21 mouse cellular contexts compared by ENCODE assay signal in the genomic region with DNA sequence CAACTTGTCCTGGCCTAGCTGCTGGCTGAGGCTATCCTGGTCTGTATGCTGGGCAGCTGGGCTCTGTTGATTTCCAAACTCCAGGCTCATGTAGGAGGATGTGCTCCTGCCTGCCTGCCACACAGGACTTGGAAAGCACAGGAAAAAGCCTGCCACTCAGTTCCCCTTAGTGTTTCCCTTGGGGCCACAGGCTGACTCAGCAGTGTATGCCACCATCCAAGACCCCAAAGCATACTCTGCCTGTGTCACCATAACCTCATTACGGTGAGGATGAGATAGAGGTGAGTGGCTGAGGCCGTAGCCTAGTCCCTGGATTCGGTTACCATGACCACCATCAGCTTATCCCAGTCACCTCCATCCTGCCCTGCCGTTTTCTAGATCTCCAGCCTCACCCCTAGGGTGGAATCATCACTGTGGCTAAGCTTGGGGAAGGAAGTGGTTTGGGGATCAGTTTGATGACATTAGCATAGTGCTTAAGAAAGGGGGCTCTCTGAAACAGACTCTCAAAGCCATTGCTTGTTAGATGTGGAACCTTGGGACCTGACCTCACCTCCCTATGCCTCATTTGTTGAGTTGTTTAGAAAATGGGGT. TPM values are rescaled to one million over a fixed set of nuclear protein-coding genes. Genes with fewer than 3 reads are reported as not detected.
DNase-seq lines count a peak whose midpoint lies in the region; ATAC-seq and TF ChIP-seq lines count a peak whose summit lies in the region.
"Had no signal": no experiment of that assay in that cellular context is flagged by ENCODE, and none has a peak within 500 bp of the region (broad histone marks: within the 10 kb centered on the region; RNA-seq: fewer than 3 reads in every experiment).

No protein-coding gene starts in this region.

- H3K4me3 ChIP-seq in liver, embryonic 12.5 days, result no peak overlapping the region
- H3K4me3 ChIP-seq in liver, embryonic 11.5 days (ENCODE audit: low read depth, low read length), result no peak overlapping the region
- H3K4me3 ChIP-seq in bone marrow macrophage, adult 2 months (ENCODE audit: insufficient read depth, low read length), result no peak overlapping the region
- H3K4me3 ChIP-seq: embryonic facial prominence, embryonic 12.5 days; hindbrain, embryonic 10.5 days; liver, embryonic 15.5 days had no signal

- no peak for TF ChIP-seq CTCF in bone marrow macrophage, adult 2 months (IDR thresholded peaks at IDR 0.05; ENCODE audit: low read depth, low read length)

- no peaks in the 10 kb centered on the region for H3K9me3 ChIP-seq in liver, embryonic 12.5 days (replicated peaks)
- H3K9me3 ChIP-seq in liver, embryonic 11.5 days (ENCODE audit: control insufficient read depth, low read length), result no peaks in the 10 kb centered on the region
- H3K9me3 ChIP-seq: embryonic facial prominence, embryonic 12.5 days; G1E; hindbrain, embryonic 10.5 days; liver, embryonic 15.5 days had no signal

- 33% methylated on average over 4 of the region's 4 CpGs for WGBS in liver, embryonic 12.5 days (ENCODE audit: insufficient replicate concordance)
- WGBS in liver, embryonic 11.5 days, result 47% methylated on average over 4 of the region's 4 CpGs

- TF ChIP-seq POLR2A in bone marrow macrophage, adult 2 months (IDR thresholded peaks at IDR 0.05; ENCODE audit: borderline replicate concordance, low read depth, low read length), result no peak

- no peak overlapping the region for H3K27ac ChIP-seq in liver, embryonic 12.5 days
- no peak overlapping the region for H3K27ac ChIP-seq in liver, embryonic 11.5 days (ENCODE audit: low read depth, low read length)
- H3K27ac ChIP-seq in bone marrow macrophage, adult 2 months (ENCODE audit: insufficient read depth, low read depth, low read length), result peak overlapping the region; percentile 23
- H3K27ac ChIP-seq: hindbrain, postnatal 0 days; liver, embryonic 15.5 days had no signal

- no peaks in the 10 kb centered on the region for H3K27me3 ChIP-seq in liver, embryonic 12.5 days (replicated peaks)
- no peaks in the 10 kb centered on the region for H3K27me3 ChIP-seq in liver, embryonic 11.5 days (replicated peaks; ENCODE audit: control insufficient read depth, insufficient read depth, low read length)
- H3K27me3 ChIP-seq: embryonic facial prominence, embryonic 12.5 days; liver, embryonic 15.5 days had no signal

- no peaks in the 10 kb centered on the region for H3K36me3 ChIP-seq in liver, embryonic 12.5 days
- H3K36me3 ChIP-seq in liver, embryonic 11.5 days (ENCODE audit: control insufficient read depth, insufficient read depth, low read length), result no peaks in the 10 kb centered on the region
- H3K36me3 ChIP-seq: G1E; liver, embryonic 15.5 days had no signal

- DNase-seq in liver, embryonic 11.5 days (ENCODE audit: low spot score), result no peak
- no peak for DNase-seq in spleen, adult 12 weeks (ENCODE audit: low spot score)
- DNase-seq in left cerebral cortex, adult 9 months (ENCODE audit: low spot score in 2 of 2), result no peak
- no peak for DNase-seq in urinary bladder, postnatal 25 days (ENCODE audit: low spot score)
- DNase-seq: adrenal gland, postnatal 25 days; kidney, adult 11 months; left cerebral cortex, postnatal 4 days; retina, postnatal 1 day; thymus, adult 2 months had no signal

- peak; percentile 13; the same call in 1 of the 2 replicates for ATAC-seq in liver, embryonic 12.5 days
- ATAC-seq in liver, embryonic 11.5 days (replicated peaks; ENCODE audit: low FRiP score), result no peak
- peak; percentile 78 to 81 for ATAC-seq in hematopoietic stem cell, adult 5-6 weeks (replicated peaks in 1 of 2; ENCODE audit: insufficient read depth in 1 of 2, low FRiP score in 2 of 2, low TSS enrichment in 1 of 2, low read depth in 1 of 2, poor library complexity in 2 of 2, severe bottlenecking in 2 of 2)
- ATAC-seq: activated CD4-positive, CD25-positive, alpha-beta regulatory T cell, adult 4 months; CD4-positive, CD25-positive, alpha-beta regulatory T cell, adult 4 months; forebrain, embryonic 16.5 days; hindbrain, postnatal 0 days; midbrain, embryonic 16.5 days had no signal

- H3K9ac ChIP-seq in liver, embryonic 12.5 days, result no peak overlapping the region
- H3K9ac ChIP-seq in liver, embryonic 11.5 days (ENCODE audit: low read depth, low read length), result no peak overlapping the region
- H3K9ac ChIP-seq: embryonic facial prominence, embryonic 12.5 days; liver, embryonic 15.5 days had no signal

- no peak overlapping the region for H3K4me2 ChIP-seq in liver, embryonic 12.5 days
- H3K4me2 ChIP-seq in liver, embryonic 11.5 days, result no peak overlapping the region
- H3K4me2 ChIP-seq: embryonic facial prominence, embryonic 12.5 days; liver, embryonic 15.5 days had no signal

- peaks cover 46% of the 10 kb centered on the region for H3K4me1 ChIP-seq in liver, embryonic 12.5 days
- H3K4me1 ChIP-seq in liver, embryonic 11.5 days (replicated peaks; ENCODE audit: control insufficient read depth, insufficient read depth, low read length), result peaks cover 25% of the 10 kb centered on the region
- H3K4me1 ChIP-seq in bone marrow macrophage, adult 2 months (ENCODE audit: control insufficient read depth, insufficient read depth, low read length), result peaks cover 33% of the 10 kb centered on the region
- H3K4me1 ChIP-seq: hindbrain, embryonic 10.5 days had no signal

RNA-seq across cellular contexts. Expression of gene Aqp1, which starts 59.4 kb away (rescaled TPM):
- 29.1 and 29.5 TPM in 2 replicates for polyA plus RNA-seq in liver, embryonic 12.5 days (2016; fragmentation: Nextera tagmentation; extraction: Ambion mirVana)
- 6.1 and 8.0 TPM in 2 replicates for polyA plus RNA-seq in liver, embryonic 11.5 days (2014; fragmentation: Nextera tagmentation; extraction: Ambion mirVana)
- not detected in 2 replicates for polyA plus RNA-seq in bone marrow macrophage, adult 2 months (2012; ENCODE audit: insufficient read depth, insufficient read length, missing spikeins)
- total RNA-seq in hematopoietic stem cell, adult 5-6 weeks (2017), result 12.3 and 60.0 TPM in 2 replicates
- polyA plus RNA-seq: CD4-positive, CD25-positive, alpha-beta regulatory T cell, adult 4 months; G1E had no signal
